Mouse (Mus musculus): ENCODE measurements around the gene Wfdc10. TPM values are rescaled to one million over a fixed set of nuclear protein-coding genes. Genes with fewer than 3 reads are reported as not detected.
A peak's percentile ranks its signal among the peaks of the same experiment; 100 is the strongest.
"Not testable (repeated sequence)": the region's sequence is repeated elsewhere in the genome, so short reads cannot be mapped to it uniquely, and the experiment has no call there.

Wfdc10 gene
- total RNA-seq (2021): not detected

- intact Hi-C loops (cut with DNase I): no loop called here
- peak in 1 of 2 experiments; percentile 3 for DNase-seq (ENCODE audit: low spot score in 2 of 2)
These were observed at the start of gene Wfdc10 for GRCm38 (mm10) chr2:164655858-164656257. Wfdc10 (plus strand) TSS chr2:164656046.

GRCm38 (mm10) chr2:164608781-164609180 is 47.1 kb upstream of the Wfdc10 start:
- intact Hi-C loops (cut with DNase I): no loop called here
- DNase-seq (ENCODE audit: low spot score in 2 of 2): no peak

GRCm38 (mm10) chr2:164613471-164613870 is 42.4 kb upstream of the Wfdc10 start, which contains the start of the genes Wfdc6b and Wfdc8:
Wfdc6b (plus strand) TSS chr2:164613522.
Wfdc8 (minus strand) TSS chr2:164613626.
- DNase-seq (ENCODE audit: low spot score in 2 of 2): not testable (repeated sequence)

GRCm38 (mm10) chr2:164615386-164615785 is 40.5 kb upstream of the Wfdc10 start:
- no peak for DNase-seq (ENCODE audit: low spot score in 2 of 2)
- intact Hi-C loops (cut with DNase I): no loop called here

More at GRCm38 (mm10) chr2:164613471-164613870, 42.4 kb upstream of the Wfdc10 start, which contains the start of the genes Wfdc6b and Wfdc8:
- intact Hi-C loops (cut with DNase I): not testable (repeated sequence)

GRCm38 (mm10) chr2:164619050-164619449 is 36.8 kb upstream of the Wfdc10 start:
- no peak for DNase-seq (ENCODE audit: low spot score in 2 of 2)
- intact Hi-C loops (cut with DNase I): no loop called here

DNA sequence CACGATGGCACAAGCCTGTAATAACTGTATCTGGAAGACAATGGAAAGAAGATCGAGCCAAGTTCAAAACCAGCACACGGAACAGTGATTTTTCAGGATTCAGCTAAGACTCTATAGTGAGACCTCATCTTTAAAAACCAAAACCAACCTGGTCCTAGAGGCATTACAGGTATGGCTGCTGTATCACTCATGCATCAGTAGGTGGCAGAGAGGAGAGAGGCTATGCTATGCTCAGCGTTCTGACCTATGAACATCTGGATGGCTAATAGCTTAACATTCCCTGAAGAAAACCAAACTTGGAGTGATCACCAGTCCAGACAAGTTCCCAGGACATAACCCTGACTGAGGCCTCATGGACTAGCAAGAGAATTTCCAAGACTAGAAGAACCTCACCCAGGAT is 34.1 kb upstream of the Wfdc10 start:
- DNase-seq (ENCODE audit: low spot score in 2 of 2): no peak
- intact Hi-C loops (cut with DNase I): no loop called here

DNA sequence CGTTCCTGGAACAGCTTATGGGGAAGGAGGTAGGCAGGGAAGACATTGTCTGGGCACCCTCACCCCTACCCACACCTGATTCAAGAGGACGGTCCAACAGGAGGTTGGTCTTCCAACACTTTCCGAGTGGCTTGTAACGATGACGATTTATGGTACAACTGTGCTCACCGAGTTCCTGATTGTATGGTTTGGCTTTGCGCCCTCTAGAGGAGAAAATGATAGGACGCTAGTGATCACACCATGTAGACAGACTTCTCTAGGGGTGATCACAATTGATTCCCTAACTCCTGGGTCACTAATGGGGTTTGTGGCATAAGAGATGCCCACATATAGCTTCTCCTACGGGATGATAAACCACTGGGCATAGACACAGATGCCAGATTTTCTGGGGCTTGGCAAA is 20.6 kb upstream of the Wfdc10 start:
- intact Hi-C loops (cut with DNase I): no loop called here
- DNase-seq (ENCODE audit: low spot score in 2 of 2): no peak

DNA sequence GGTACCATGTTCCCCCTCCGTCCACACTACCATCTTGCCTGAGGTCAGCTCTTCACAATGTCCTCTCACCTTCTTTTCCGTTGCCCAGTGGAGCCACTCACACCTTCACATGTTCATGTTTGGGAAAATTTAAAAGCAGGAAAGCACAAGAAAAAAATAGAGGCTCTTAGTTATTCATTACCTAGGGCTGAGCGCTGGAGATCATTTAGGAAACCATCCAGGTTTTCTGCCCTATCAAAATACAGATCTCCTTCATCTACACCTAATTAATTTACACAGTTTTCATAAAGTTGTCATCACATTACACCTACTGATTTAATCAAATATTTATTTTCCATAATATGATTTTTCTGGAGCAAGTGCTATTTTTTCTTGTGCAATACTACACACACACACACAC is 17.1 kb upstream of the Wfdc10 start, which contains the start of gene Wfdc16:
Wfdc16 (minus strand) TSS at position 101 of the 400 bp plus-strand sequence.
- intact Hi-C loops (cut with DNase I): no loop called here
- no peak for DNase-seq (ENCODE audit: low spot score in 2 of 2)

GRCm38 (mm10) chr2:164641129-164641528 is 14.7 kb upstream of the Wfdc10 start:
- intact Hi-C loops (cut with DNase I): no loop called here
- DNase-seq (ENCODE audit: low spot score in 2 of 2): no peak

DNA sequence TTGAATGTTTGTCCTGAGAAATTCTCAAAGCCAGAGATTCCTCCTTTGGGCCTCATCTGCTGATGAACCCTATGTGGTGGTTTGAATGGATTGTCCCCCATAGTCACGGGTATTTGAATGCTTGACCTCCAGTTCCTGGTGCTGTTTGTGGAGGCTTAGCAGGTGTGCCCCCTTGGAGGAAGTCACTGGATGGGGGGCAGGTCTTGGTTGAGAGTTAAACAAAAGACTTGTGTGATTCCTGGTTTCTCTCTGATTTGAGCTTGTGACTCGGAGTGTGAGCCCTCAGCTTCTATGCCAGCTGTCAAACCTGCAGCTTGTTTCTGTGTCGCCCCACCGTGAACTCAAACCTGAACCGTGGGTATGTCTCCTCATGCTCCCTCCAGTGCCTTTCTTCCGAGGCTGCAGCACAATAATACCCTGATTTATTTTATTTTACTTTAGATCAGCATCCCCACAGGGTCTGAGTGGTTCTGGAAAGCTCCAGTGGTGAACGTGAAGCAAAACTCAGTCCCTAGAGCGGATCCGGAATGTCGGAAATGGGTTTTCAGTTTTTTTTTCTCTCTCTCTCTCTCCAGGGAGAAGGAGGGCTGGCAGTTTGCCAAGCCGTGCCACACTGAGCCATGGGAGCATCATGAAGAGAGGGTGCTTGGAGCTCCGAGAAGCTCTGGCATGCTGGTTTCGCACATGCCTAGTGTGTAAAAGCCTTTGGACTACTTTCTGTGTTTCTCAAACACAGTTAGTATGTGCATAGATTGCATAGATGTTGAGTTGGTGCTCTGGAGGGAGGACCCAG is 13.8 kb upstream of the Wfdc10 start:
- peak in 1 of 2 experiments; percentile 11 for DNase-seq (ENCODE audit: low spot score in 2 of 2)
- intact Hi-C loops (cut with DNase I): no loop called here

DNA sequence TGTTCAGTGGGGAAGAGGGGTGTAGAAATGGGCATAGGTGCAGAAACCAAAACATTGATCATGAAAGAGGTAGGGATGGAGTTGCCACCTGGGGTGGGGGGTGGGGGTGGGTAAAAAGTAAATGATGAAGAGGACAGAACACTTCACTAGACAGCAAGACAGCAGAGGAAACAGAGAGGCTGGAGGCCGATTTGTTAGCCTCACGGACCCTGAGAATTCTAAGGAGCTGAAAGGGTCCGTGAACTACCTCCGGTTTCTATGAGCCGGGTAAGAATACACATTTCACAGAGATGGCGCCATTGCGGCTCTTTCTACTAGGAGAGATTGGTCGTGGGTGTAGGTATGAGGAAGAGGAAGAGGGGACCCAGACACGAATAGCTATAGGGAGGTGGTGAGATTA is 637 bp downstream of the Wfdc10 start, which contains the start of gene Wfdc9:
Wfdc9 (minus strand) TSS at position 101 of the 400 bp plus-strand sequence.
- intact Hi-C loops (cut with DNase I): no loop called here
- DNase-seq (ENCODE audit: low spot score in 2 of 2): no peak

DNA sequence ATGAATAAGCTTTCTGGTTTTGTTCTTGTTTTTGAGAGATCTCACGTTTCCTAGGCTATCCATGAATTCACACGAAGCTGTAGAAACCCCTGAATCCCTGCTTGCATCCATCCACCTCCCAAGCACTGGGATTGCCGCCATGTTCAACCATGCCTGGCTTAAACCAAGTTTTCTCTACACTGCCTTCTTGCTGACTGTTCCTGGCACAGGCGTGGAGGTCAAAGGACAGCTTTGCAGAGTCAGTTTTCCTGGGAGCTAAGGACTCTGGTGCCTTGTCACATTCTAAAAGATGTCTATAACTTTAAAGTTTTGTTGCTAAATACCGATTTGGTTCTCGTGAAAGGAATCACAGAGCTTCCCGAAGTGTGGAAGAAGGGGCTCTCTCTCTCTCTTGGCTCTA is 9.0 kb downstream of the Wfdc10 start:
- no peak for DNase-seq (ENCODE audit: low spot score in 2 of 2)
- intact Hi-C loops (cut with DNase I): no loop called here

DNA sequence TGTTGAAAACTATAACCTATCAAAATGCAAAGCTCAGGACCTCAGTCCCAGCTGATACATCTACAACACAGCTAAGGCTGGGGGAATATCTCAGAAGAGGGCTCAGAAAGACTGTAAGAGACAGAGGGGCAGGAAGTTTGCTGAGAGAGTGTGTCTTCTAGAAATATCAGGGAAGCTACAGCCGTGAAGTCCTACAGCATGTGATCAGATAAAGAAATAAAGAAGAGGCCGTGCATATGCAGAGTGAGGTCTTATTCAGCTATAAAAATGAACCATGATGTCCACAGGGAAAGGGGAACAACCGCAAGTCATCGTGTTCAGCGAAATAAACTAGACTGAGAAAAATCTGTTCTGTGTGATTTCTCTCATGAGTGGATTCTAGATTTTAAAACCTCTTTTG is 14.4 kb downstream of the Wfdc10 start:
- intact Hi-C loops (cut with DNase I): no loop called here
- no peak for DNase-seq (ENCODE audit: low spot score in 2 of 2)

DNA sequence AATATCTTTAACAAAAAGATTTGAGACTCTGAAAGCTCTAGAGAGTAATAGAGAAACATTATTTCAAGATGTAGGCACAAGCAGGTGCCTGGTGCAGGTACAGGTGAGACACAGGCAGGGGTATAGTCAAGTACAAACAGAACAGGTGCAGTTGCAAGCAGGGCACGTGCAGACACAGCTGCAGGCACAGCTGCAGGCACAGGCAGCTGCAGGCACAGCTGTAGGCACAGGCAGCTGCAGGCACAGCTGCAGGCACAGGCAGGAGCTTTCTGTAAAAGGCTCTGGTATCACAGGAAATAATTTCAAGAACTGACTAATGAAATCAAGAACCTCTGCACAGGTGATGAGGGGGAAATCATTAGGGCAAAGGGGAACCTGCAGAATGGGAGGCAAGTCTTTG is 15.1 kb downstream of the Wfdc10 start:
- intact Hi-C loops (cut with DNase I): no loop called here
- no peak for DNase-seq (ENCODE audit: low spot score in 2 of 2)

GRCm38 (mm10) chr2:164673987-164674386 is 18.1 kb downstream of the Wfdc10 start, which contains the start of gene Wfdc11:
Wfdc11 (minus strand) TSS chr2:164674087.
- peak in 1 of 2 experiments; percentile 36 for DNase-seq (ENCODE audit: low spot score in 2 of 2)
- intact Hi-C loops (cut with DNase I): no loop called here

GRCm38 (mm10) chr2:164676103-164676502 is 20.3 kb downstream of the Wfdc10 start:
- DNase-seq (ENCODE audit: low spot score in 2 of 2): no peak

GRCm38 (mm10) chr2:164676916-164677685 is 21.3 kb downstream of the Wfdc10 start:
- no peak for DNase-seq (ENCODE audit: low spot score in 2 of 2)
- intact Hi-C loops (cut with DNase I): no loop called here

More at GRCm38 (mm10) chr2:164676103-164676502, 20.3 kb downstream of the Wfdc10 start:
- intact Hi-C loops (cut with DNase I): no loop called here

DNA sequence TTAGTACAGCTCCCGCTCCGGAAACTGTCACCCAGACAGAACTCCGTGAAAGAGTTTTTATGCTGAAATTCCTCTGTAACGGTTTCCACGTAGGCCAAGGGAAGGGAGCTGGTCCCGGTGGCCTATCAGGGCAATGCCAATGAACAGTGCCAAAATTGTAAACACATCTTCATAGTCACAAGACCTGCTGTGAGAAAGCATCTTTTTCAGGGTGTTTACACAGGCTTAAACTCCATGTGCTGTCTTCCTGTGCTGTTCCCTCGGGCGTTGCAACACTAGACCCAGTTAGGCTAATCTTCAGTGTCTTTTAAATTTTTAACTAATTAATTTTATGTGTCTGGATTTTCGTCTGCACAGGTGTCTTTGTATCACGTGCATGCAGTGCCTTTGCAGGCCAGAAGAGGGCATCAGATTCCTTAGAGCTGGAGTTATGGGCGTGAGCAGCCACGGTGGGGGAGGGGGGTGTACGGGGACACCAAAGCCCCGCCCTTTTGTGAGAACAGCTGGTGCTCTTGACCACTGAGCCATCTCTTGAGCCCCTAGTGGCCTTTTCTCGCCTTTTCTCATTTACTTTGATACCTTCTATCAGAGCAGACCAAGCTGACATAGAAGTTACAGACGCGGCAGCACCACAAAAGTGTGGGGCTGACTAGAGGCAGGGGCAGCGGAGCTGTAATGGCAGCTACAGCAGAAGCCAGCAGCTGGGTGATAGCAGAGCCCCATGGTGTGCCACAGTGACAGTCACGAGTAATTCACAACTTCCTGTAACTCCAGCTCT is 23.2 kb downstream of the Wfdc10 start:
- DNase-seq (ENCODE audit: low spot score in 2 of 2): peak; percentile 50 to 60
- intact Hi-C loops (cut with DNase I): loop anchor here (2.0 kb wide), 1 partner anchor 48 kb away; no protein-coding TSS in a partner anchor

GRCm38 (mm10) chr2:164679906-164680305 is 24.1 kb downstream of the Wfdc10 start:
- intact Hi-C loops (cut with DNase I): loop anchor here (2.0 kb wide), 1 partner anchor 47 kb away; no protein-coding TSS in a partner anchor
- DNase-seq (ENCODE audit: low spot score in 2 of 2): no peak
